Mouse (Mus musculus): ENCODE results near the gene Cpe.
A peak's percentile ranks its signal among the peaks of the same experiment; 100 is the strongest.

The Cpe gene

GRCm38 (mm10) chr8:64632169-64632568 lies 60.7 kb downstream of the Cpe start:
- no peak for DNase-seq (ENCODE audit: low spot score)

GRCm38 (mm10) chr8:64631761-64632160 lies 61.1 kb downstream of the Cpe start:
- DNase-seq (ENCODE audit: low spot score): no peak

- DNase-seq (ENCODE audit: low spot score): no peak
These were observed 63.7 kb downstream of the Cpe start for GRCm38 (mm10) chr8:64629034-64629760.

GRCm38 (mm10) chr8:64628039-64628438 lies 64.8 kb downstream of the Cpe start:
- no peak for DNase-seq (ENCODE audit: low spot score)

DNA sequence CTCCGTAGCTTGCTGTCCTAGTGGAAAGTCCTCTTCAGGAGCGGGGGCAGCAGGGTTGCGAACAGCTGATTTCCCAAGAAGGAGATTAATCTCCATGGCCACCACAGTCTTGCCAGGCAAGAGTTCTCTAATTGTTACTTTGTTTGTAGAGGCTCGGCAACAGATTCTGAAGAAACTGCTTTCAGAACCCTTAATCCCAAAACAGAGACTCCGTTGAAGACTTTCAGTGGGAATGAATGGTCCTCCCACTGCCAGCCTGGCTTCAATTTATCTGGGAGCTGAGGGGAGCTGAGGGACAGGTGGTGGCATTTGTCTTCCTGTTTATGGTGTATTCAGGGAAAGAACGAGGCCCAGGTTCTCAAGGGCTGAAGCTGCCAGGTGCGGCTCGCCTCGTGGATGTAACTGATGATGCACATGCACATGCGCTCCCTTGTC lies 68.2 kb downstream of the Cpe start:
- peak; percentile 48 for DNase-seq (ENCODE audit: low spot score)

- peak; percentile 49 for DNase-seq (ENCODE audit: low spot score)
These were observed 72.3 kb downstream of the Cpe start for GRCm38 (mm10) chr8:64620365-64621150.

- DNase-seq (ENCODE audit: low spot score): no peak
These were observed 73.2 kb downstream of the Cpe start for GRCm38 (mm10) chr8:64619661-64620060.

DNA sequence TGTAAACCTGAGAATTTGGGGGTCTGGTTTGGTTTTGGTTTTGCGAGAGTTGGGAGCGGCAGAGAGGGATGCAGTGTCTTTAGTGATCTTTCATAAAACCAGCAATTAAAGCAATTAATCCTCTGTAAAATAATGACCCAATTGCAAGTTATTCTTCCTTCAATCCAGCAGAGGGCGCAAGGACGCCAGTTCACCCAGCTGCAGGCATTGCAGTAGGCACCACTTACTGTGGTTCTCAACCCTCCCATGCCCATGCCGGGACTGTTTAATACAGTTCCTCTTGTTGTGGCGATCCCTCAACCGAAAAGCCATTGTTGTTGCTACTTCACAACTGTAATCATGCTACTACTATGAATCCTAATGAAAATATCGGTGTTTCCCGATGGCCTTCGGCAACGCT lies 74.2 kb downstream of the Cpe start:
- peak; percentile 66 for DNase-seq (ENCODE audit: low spot score)

- DNase-seq (ENCODE audit: low spot score): no peak
These were observed 76.3 kb downstream of the Cpe start for GRCm38 (mm10) chr8:64616566-64616965.

DNA sequence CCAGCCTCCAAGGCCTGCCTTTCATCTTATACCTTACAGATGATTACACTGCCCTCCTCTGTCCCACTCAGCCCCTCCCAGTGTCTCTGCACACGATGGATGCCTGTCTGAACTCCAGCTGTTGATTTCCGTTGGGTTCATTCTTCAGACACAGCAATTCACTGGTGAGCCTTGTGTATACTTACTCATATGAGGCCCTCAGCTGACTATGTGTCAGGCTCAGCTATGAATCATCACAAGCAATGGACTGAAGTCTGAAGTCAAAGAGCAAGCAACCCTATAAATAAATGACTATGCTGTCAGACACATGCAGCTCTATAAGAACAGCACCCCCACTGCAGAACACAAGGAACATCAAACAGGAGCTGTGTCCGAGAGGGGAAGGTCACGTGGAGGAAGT lies 77.4 kb downstream of the Cpe start:
- no peak for DNase-seq (ENCODE audit: low spot score)

- DNase-seq (ENCODE audit: low spot score): no peak
These were observed 79.2 kb downstream of the Cpe start for GRCm38 (mm10) chr8:64613663-64614062.

GRCm38 (mm10) chr8:64611210-64611974 lies 81.5 kb downstream of the Cpe start:
- no peak for DNase-seq (ENCODE audit: low spot score)

DNA sequence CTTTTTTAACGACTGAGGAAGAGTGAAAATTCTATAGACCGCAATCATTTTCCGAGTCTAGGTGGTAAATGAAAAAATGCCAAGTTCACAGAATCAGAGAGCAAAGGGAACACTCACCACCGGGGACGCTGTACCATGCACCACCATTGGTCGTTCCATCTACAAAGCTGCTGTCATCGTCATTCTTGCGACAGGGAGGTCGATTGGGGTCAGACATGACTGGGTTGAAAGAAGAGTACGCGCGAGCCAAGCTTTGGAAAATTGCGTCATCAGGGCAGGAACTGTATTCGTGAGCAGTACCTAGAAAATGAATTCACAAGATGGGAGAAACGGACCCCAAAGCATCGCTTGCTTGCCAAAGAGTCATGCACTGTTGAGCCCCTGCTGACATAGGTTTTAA lies 83.9 kb downstream of the Cpe start:
- no peak for DNase-seq (ENCODE audit: low spot score)

GRCm38 (mm10) chr8:64606015-64606414 lies 86.8 kb downstream of the Cpe start:
- no peak for DNase-seq (ENCODE audit: low spot score)

- DNase-seq (ENCODE audit: low spot score): no peak
These were observed 94.6 kb downstream of the Cpe start for GRCm38 (mm10) chr8:64598206-64598605.

DNA sequence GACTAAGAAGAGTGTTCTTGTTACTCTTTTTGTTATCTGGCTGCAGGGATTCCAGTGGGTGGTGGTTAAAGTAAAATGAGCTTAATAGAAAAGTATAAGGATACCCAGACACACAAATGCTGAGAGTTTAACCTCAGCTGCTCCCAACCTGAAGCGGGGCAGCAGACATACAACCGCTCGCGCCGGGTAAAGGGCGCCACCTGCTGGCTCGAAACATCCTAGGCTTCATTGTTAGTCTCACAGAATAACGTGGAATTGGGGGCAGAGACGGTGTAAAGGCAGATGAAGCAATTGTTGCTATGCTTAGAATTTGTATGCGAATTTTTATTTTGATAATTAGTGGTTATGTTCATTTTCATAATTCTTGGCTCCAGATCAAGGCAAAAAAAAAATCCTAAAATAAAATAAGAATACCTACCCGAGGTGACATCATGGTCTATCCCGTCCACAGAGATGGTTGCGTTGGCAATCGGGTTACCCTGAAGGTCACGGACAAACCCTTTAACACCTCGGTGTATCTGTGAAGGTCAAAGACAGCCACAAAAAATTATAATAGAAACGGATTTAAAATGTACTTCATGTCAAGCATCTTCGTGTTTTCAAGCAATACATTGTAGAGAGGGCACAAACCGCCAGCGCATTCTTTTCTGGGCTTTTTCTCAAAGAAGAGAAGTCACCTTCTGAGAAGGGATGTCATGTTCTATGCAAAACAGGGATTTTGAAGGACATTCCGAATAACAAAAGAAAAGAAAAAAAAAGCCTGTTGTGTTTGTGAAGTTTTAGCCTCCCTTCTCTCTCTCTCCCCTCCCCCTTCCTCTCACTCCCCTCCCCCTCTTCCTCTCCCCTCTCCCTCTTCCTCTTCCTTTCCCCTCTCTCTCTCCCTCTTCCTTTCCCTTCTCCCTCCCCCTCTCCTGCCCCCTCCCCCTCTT lies 95.5 kb downstream of the Cpe start:
- peak; percentile 90 for DNase-seq (ENCODE audit: low spot score)

DNA sequence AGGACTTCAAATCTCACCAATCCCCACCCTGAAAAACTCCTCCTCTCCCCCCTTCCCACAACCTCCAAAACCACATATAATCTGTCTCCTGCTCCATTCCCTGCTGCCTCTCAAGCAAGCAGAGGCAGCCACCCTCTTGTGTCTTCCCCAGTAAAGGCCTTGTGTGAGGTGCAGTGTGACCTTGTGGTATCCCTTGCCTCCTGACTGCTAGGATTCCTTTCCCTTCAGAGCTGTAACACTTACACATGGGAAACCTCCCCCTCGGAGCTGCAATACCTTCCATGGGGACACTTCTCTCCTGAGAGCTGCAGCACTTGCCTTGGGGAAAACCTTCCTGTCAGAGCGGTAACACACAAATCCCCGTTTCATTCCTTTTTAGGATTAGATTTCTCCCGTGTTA lies 96.5 kb downstream of the Cpe start:
- no peak for DNase-seq (ENCODE audit: low spot score)

GRCm38 (mm10) chr8:64590456-64590855 lies 102.4 kb downstream of the Cpe start:
- DNase-seq (ENCODE audit: low spot score): no peak

- DNase-seq (ENCODE audit: low spot score): no peak
These were observed 110.0 kb downstream of the Cpe start for GRCm38 (mm10) chr8:64582887-64583286.

GRCm38 (mm10) chr8:64578221-64578620 lies 114.6 kb downstream of the Cpe start:
- no peak for DNase-seq (ENCODE audit: low spot score)

DNA sequence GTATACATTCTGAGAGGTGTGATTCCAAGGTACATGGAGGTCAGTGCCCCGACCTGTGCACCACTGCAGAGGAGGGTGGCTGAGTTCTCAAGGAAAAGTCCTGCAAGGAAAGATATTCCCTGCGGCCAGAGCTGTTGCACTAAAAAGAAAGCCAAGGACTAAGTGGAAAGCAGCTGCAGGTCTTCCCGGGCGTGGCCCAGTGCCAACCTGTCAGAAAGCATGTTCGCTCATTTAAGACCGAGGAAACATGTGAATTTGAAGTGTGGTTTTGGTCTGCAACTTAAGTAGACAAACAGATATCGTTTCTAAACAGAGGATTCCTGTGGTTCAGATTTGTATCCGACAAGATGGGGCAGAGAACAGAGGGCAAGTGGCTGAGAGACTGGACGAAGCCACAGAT lies 117.9 kb downstream of the Cpe start:
- DNase-seq (ENCODE audit: low spot score): peak; percentile 44

Data from testis, postnatal 10 days (tissue).